Mouse (Mus musculus) left cerebral cortex, postnatal 4 days (tissue): ENCODE measurements at regions not wholly inside any gene's neighbourhood (a gene's known extent, or its start where the extent isn't known, plus 50 kb on each side); places are given as distances from the start of the nearest gene placed in this dataset.
"Not testable (repeated sequence)": the region's sequence is repeated elsewhere in the genome, so short reads cannot be mapped to it uniquely, and the experiment has no call there.

Experiments used
- DNase-seq: peaks from one replicate; pipeline ENCODE4 v3.0.0-alpha.2; 2022
- intact Hi-C: fragments of 180-260 bp; cut with DNase I; formaldehyde crosslinking; loops from one replicate; pipeline ENCODE4 v1.15.1; 2025

GRCm38 (mm10) chr9:15420677-15421076, 63.1 kb upstream of the Cep295 start:
- intact Hi-C loops: no loop called here
- no peak for DNase-seq

- intact Hi-C loops: no loop called here
- DNase-seq: peak; percentile 32
These were observed 64.3 kb upstream of the Cep295 start for GRCm38 (mm10) chr9:15421864-15422263.

- intact Hi-C loops: not testable (repeated sequence)
- peak; percentile 43 for DNase-seq
These were observed 59.0 kb upstream of the Smco4 start for GRCm38 (mm10) chr9:15434279-15434678.

DNA sequence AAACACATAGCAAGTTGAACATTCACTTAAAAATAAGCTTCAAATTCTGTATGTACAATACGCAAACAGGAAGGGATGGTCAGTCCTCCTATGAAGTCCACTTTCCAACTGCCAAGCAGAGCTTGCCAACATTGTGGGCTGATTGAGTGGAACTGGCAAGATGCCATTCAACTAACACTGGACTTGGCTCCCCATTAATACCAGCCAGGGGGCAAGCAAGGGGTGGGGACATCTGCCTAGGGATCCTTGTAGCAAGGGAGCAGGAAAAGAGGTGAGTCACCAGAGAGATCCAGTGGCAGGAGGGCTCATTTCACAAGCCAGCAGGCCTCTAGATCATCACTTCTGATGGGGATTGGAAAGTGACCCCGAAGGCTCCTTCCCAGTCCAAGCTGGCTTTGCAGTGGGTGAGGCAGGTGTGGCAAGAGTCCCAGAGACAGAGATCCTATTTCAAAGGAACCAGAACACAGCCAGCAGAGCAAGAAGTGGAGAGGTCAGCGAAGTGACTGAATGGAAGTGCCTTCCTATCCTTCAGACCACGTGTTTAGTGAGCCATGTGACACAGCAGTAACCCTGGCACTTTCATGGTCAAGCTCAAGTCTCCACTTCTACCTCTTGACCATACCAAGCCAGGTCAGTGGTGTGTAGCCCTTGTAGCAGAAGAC, 53.8 kb upstream of the Smco4 start:
- intact Hi-C loops: no loop called here
- DNase-seq: peak; percentile 6

- DNase-seq: no peak
- intact Hi-C loops: no loop called here
These were observed 51.1 kb upstream of the Smco4 start for GRCm38 (mm10) chr9:15442131-15442530.
